Mouse (Mus musculus) neural tube, embryonic 12.5 days (tissue): ENCODE measurements around the gene Zfp108. TPM values are rescaled to one million over a fixed set of nuclear protein-coding genes. Genes with fewer than 3 reads are reported as not detected.

Source experiments
- ATAC-seq: fragments of 200-750 bp; cut with Nextera tagmentation; 2 replicates; pipeline ENCODE4 v1.8.0; 2017; ENCODE audit warnings: low read depth, mild to moderate bottlenecking, moderate TSS enrichment, moderate library complexity; ENCODE audit not compliant: low FRiP score
- H3K27ac ChIP-seq: fragments of 300-500 bp; sonication (generic); 2 replicates; pipeline ENCODE4 v1.5.1; 2016
- H3K27me3 ChIP-seq: fragments of 300-500 bp; sonication (generic); replicated peaks from 2 replicates; pipeline ENCODE4 v1.6.1; 2016; ENCODE audit warnings: mild to moderate bottlenecking
- H3K36me3 ChIP-seq: fragments of 300-500 bp; sonication (generic); 2 replicates; pipeline ENCODE4 v1.6.1; 2016; ENCODE audit warnings: mild to moderate bottlenecking
- H3K4me1 ChIP-seq: fragments of 300-500 bp; sonication (generic); 2 replicates; pipeline ENCODE4 v1.6.1; 2016
- H3K4me2 ChIP-seq: fragments of 300-500 bp; sonication (generic); replicated peaks from 2 replicates; pipeline ENCODE4 v1.6.1; 2016; ENCODE audit warnings: mild to moderate bottlenecking
- H3K4me3 ChIP-seq: fragments of 300-500 bp; sonication (generic); 2 replicates; pipeline ENCODE4 v1.5.1; 2016
- H3K9ac ChIP-seq: fragments of 300-500 bp; sonication (generic); 2 replicates; pipeline ENCODE4 v1.6.1; 2016; ENCODE audit warnings: mild to moderate bottlenecking
- H3K9me3 ChIP-seq: fragments of 300-500 bp; sonication (generic); 2 replicates; pipeline ENCODE4 v1.6.1; 2016; ENCODE audit warnings: mild to moderate bottlenecking
- WGBS: fragments of 180-500 bp; shearing (Covaris S2); methylation state at CpG from one replicate; pipeline ENCODE4 v1.1.7; 2016; 5-methylcytosine and 5-hydroxymethylcytosine counted together
- polyA plus RNA-seq: library from polyadenylated mRNA; unstranded; fragments of >200 nt; fragmentation: Nextera tagmentation; extraction: Ambion mirVana; gene quantifications from 2 replicates; pipeline ENCODE4 v1.2.1, GENCODE M21; 2016

Gene Zfp108
- polyA plus RNA-seq, 1 experiment from 2014 or later, result 3.7 TPM

DNA sequence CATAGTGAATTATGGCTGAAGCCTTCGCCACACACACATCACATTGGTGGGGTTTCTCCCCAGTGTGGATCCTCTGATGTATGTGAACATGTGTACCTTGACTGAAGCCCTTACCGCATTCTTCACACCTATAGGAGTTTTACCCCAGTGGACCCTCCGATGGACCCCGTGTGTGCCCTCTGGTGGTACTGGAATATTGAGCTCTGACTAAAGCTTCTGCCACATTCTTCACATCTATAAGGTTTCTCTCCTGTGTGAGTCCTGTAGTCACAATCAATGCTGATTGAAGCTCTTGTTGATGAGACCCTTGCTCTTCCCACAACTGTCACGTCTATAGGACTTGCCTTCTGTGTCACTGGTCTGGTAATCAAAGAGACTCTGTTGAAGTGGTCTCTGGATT, 33.1 kb downstream of the Zfp108 start:
- ATAC-seq, result no peak
- Histone ChIP-seq H3K9me3 (0 out of 2 replicates have a peak, but pooled peaks cover 3% of the 10 kb centered on the region), H3K4me2 (no peak overlapping the region), H3K4me3 (no peak overlapping the region), H3K4me1 (no peaks in the 10 kb centered on the region), H3K36me3 (peaks cover 60% of the 10 kb centered on the region), H3K27me3 (no peaks in the 10 kb centered on the region), H3K9ac (no peak overlapping the region), H3K27ac (no peak overlapping the region)
- WGBS, result 87% methylated on average over 5 of the region's 5 CpGs

DNA sequence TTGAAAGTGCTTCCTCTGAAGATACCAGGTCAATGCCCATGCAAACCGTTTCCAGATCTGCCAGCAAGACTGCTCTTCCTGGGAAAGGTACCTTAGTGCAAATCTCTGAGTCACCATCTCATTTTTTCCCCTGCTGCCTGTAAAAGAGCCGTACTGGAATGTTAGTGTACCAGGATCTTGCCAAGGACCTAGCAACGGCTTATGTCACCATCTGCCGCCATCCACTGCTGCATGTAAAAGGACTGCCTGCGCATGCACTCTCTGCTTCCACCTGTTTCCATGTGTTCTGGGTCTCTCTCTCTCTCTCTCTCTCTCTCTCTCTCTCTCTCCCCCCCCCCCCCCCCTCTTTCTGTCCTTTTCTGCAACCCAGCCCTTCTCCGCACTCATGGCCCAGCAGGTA, 33.9 kb downstream of the Zfp108 start:
- H3K4me3 ChIP-seq, result no peak overlapping the region
- 93% methylated on average over 6 of the region's 6 CpGs for WGBS
- peaks cover 68% of the 10 kb centered on the region for H3K36me3 ChIP-seq
- H3K4me1 ChIP-seq, result no peaks in the 10 kb centered on the region
- no peak overlapping the region for H3K27ac ChIP-seq
- no peak overlapping the region for H3K9ac ChIP-seq
- H3K4me2 ChIP-seq, result no peak overlapping the region
- no peaks in the 10 kb centered on the region for H3K27me3 ChIP-seq
- H3K9me3 ChIP-seq, result 0 out of 2 replicates have a peak, but pooled peaks cover 3% of the 10 kb centered on the region
- no peak for ATAC-seq

DNA sequence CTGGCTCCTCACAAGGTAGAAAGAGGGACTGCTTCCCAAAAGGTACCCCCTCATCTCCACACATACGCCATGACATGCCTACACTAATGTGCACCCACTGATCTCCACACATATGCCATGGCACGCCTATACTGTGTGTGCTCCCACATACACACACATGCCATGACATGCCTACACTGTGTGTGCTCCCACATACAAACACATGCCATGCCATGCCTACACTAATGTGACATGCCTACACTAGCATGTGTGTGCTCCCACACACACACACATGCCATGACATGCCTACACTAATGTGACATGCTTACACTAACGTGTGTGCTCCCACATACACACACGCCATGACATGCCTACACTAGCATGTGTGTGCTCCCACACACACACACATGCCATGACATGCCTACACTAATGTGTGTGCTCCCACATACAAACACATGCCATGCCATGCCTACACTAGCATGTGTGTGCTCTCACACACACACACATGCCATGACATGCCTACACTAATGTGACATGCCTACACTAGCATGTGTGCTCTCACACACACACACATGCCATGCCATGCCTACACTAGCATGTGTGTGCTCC, 35.6 kb downstream of the Zfp108 start:
- WGBS, result 92% methylated on average over 4 of the region's 4 CpGs
- no peak overlapping the region for H3K4me3 ChIP-seq
- H3K9ac ChIP-seq, result no peak overlapping the region
- no peaks in the 10 kb centered on the region for H3K4me1 ChIP-seq
- H3K27ac ChIP-seq, result no peak overlapping the region
- peaks cover 85% of the 10 kb centered on the region for H3K36me3 ChIP-seq
- H3K4me2 ChIP-seq, result no peak overlapping the region
- ATAC-seq, result no peak
- H3K27me3 ChIP-seq, result no peaks in the 10 kb centered on the region
- H3K9me3 ChIP-seq, result 0 out of 2 replicates have a peak, but pooled peaks cover 3% of the 10 kb centered on the region

DNA sequence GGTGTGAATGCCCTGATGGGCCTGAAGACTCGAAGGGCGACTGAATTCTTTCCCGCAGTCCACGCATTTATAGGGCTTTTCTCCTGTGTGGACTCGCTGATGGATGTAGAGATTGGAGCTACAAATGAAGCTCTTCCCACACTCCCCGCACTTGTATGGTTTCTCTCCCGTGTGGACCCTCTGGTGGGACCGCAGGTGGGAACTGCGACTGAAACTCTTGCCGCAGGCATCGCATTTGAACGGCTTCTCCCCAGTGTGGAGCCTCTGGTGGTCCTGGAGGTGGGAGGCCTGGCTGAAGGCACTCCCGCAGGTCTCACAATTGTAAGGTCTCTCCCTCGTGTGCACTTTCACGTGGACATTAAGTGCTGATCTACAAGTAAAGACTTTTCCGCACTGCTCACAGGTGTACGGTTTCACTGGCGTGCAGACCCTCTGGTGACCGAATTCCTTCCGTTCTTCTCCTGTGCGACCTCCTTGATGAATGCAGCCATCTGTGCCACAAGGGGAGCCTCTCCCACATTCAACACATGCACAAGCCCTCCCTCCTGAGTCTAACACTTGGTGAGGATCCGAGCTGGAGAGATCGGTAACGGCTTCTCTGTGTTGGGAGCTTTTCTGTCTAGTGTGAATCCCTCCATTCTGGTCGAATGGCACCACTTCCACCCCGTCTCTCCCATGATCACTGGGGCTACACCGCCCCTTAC, 36.9 kb downstream of the Zfp108 start:
- Histone ChIP-seq H3K9me3 (0 out of 2 replicates have a peak, but pooled peaks cover 3% of the 10 kb centered on the region), H3K27me3 (no peaks in the 10 kb centered on the region), H3K9ac (no peak overlapping the region), H3K27ac (no peak overlapping the region), H3K4me3 (no peak overlapping the region), H3K4me2 (no peak overlapping the region), H3K36me3 (peaks cover 97% of the 10 kb centered on the region), H3K4me1 (no peaks in the 10 kb centered on the region)
- no peak for ATAC-seq
- 93% methylated on average over 27 of the region's 27 CpGs for WGBS

DNA sequence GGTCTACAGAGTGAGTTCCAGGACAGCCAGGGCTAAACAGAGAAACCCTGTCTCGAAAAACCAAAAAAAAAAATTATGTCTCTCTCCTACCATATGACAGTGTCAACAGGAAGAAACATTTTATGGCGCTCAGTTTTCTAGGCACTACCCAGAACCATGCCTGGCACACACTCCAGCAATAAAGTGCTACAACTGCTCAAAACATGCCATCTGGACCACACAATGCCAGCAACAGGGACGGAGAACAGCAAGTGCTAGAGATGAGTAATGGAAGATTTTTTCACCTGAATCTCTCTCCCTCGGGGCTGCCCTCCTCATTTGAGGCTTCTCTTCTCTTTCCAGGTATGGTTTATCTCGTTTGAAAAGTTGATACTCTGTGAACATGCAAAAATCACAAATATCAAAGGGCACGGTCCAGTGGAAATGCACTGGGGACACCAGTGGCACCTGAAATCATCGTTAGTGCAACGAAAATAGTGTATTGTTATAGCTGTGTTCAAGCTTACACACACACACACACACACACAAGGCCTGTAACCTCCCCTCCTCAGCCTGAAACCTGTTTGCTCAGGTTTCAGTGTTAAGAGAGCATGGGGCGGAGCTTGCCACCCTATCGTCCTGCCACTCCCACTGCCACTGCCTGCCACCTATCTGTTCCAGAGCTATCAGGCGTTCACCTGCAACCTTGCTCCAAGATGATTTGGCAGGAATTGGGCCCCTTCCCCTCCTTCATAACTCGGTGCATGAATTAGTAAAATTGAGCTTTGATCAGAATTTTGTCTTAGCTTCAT, 38.7 kb downstream of the Zfp108 start:
- no peak for ATAC-seq
- Histone ChIP-seq H3K9ac (no peak overlapping the region), H3K4me1 (peaks cover 7% of the 10 kb centered on the region), H3K4me2 (no peak overlapping the region), H3K9me3 (no peaks in the 10 kb centered on the region), H3K27me3 (no peaks in the 10 kb centered on the region), H3K27ac (no peak overlapping the region), H3K36me3 (peaks cover 80% of the 10 kb centered on the region), H3K4me3 (no peak overlapping the region)
- WGBS, result 83% methylated on average over 12 of the region's 12 CpGs

DNA sequence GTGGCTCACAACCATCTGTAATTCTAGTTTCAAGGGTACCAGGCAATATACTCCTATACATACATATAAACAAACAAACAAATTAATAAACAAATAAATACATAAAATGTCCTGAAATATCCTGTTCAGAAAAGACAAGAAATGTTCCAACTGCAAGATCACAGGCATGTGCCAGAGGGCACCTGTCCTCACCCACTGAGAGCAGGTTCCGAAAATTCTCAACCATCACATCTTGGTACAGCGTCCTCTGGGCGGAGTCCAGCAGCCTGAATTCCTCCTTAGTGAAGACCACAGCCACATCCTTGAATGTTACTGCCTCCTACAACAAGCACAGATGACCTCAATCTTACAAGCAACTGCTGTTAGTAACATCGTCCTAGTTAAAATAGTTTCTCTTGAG, 40.2 kb downstream of the Zfp108 start:
- H3K9me3 ChIP-seq, result no peaks in the 10 kb centered on the region
- H3K4me3 ChIP-seq, result no peak overlapping the region
- WGBS, result 95% methylated on average over 4 of the region's 4 CpGs
- no peak overlapping the region for H3K27ac ChIP-seq
- no peak for ATAC-seq
- H3K4me1 ChIP-seq, result peaks cover 8% of the 10 kb centered on the region
- no peak overlapping the region for H3K4me2 ChIP-seq
- peaks cover 67% of the 10 kb centered on the region for H3K36me3 ChIP-seq
- H3K27me3 ChIP-seq, result no peaks in the 10 kb centered on the region
- no peak overlapping the region for H3K9ac ChIP-seq

DNA sequence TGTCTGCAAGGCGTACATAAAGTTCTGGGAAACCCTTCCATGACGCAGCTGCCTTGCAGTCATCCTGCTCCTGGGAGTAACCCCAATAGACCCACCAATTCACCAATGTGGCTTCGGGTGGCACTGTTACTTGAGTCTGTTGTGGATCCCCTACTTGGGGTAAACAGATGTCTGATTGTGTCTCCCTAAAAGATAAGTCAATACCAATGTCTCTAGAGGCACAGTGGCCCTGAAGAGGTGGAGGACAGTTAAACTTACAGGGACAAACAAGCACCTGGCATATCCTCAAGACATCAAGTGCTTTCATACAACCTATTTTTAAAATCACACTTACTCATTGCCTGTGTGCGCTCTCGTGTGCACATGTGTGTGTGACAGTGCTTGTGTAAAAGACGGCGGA, 40.8 kb downstream of the Zfp108 start:
- Histone ChIP-seq H3K27me3 (no peaks in the 10 kb centered on the region), H3K9ac (no peak overlapping the region), H3K4me3 (no peak overlapping the region), H3K9me3 (no peaks in the 10 kb centered on the region), H3K4me2 (no peak overlapping the region), H3K36me3 (peaks cover 61% of the 10 kb centered on the region), H3K4me1 (peaks cover 12% of the 10 kb centered on the region), H3K27ac (no peak overlapping the region)
- no peak for ATAC-seq
- WGBS, result 98% methylated on average over 7 of the region's 7 CpGs

DNA sequence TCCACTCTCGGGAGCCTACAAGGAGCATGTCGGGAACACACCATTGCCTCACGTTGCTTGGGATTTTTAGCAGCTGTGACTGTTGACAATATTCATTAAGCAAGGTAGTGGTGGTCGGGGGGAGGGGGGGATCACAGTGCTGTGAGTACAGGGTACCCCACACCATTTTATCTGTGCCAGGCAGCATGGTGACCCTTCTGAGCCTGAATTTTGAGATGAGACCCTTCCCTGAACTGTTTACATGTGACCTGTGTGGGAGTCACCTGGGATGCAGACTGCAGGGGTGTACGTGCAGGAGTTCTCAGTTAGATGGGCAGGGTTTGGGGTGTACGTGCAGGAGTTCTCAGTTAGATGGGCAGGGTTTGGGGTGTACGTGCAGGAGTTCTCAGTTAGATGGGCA, 41.8 kb downstream of the Zfp108 start:
- no peak overlapping the region for H3K9ac ChIP-seq
- ATAC-seq, result no peak
- no peak overlapping the region for H3K4me3 ChIP-seq
- H3K4me2 ChIP-seq, result no peak overlapping the region
- peaks cover 16% of the 10 kb centered on the region for H3K4me1 ChIP-seq
- H3K27me3 ChIP-seq, result no peaks in the 10 kb centered on the region
- WGBS, result 96% methylated on average over 7 of the region's 7 CpGs
- H3K27ac ChIP-seq, result no peak overlapping the region
- H3K9me3 ChIP-seq, result no peaks in the 10 kb centered on the region
- peaks cover 51% of the 10 kb centered on the region for H3K36me3 ChIP-seq

DNA sequence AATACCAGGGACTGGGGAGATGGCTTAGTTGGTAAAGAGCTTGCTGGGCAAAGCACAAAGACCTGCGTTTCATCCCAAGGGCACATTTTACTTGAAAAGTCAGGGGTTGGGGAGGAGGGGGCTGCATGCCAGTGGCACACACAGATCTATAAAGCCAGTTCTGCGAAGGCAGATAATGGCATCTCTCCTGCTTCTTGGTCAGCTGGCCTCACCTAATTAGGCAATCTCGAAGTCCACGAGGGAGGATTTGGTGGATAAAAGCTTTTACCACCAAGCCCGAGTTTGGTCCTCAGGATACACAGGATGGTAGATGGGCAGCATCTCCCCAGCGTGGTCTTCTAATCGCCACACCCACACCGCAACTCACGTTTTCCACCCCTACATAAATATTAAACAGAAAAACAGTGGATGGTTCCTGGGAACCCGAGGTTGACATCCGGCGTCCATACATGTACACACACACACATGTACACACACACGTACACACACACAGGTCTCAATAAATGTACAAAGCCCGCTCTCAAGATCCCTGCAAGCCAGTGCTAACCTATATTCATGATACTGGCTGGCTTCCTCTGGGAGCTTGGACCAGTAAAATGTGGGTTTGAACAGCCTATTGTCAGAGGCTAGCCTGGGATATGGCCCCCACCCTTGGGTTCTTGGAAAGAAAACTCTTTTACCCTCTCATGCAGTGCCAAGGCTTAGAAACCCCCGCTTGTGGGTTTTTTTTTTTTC, 42.9 kb downstream of the Zfp108 start:
- 91% methylated on average over 15 of the region's 15 CpGs for WGBS
- no peak for ATAC-seq

DNA sequence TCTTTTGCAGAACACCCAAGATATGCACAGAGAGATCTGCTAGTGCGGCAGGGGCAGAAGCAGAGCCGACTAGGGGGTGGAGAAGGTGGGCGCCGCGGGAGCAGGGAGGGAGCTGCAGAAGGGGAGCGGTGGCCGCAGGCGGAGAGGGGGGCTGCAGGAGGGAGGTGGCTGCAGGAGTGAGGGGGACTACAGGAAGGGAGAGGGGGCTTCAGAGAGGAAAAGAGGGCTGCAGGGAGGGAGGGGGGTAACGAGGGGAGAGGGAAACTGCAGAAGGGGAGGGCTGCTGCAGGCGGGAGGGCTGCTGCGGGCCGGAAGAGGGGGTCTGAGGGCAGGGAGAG, 44.0 kb downstream of the Zfp108 start:
- Histone ChIP-seq H3K9me3 (no peaks in the 10 kb centered on the region), H3K27ac (peak overlapping the region; percentile 80; the same call in 1 of the 2 replicates), H3K36me3 (peaks cover 47% of the 10 kb centered on the region), H3K9ac (peak overlapping the region; percentile 88), H3K4me2 (peak overlapping the region; percentile 73), H3K4me1 (peaks cover 16% of the 10 kb centered on the region), H3K27me3 (no peaks in the 10 kb centered on the region), H3K4me3 (peak overlapping the region; percentile 67)
- ATAC-seq, result peak; percentile 29
- WGBS, result under 1% methylated on average over 12 of the region's 12 CpGs

More for the DNA sequence above, 42.9 kb downstream of the Zfp108 start:
- Histone ChIP-seq H3K4me1 (peaks cover 16% of the 10 kb centered on the region), H3K27ac (no peak overlapping the region), H3K9ac (no peak overlapping the region; the same call in 1 of the 2 replicates), H3K36me3 (peaks cover 48% of the 10 kb centered on the region), H3K27me3 (no peaks in the 10 kb centered on the region), H3K9me3 (no peaks in the 10 kb centered on the region), H3K4me2 (peak overlapping the region; percentile 73), H3K4me3 (no peak overlapping the region)

DNA sequence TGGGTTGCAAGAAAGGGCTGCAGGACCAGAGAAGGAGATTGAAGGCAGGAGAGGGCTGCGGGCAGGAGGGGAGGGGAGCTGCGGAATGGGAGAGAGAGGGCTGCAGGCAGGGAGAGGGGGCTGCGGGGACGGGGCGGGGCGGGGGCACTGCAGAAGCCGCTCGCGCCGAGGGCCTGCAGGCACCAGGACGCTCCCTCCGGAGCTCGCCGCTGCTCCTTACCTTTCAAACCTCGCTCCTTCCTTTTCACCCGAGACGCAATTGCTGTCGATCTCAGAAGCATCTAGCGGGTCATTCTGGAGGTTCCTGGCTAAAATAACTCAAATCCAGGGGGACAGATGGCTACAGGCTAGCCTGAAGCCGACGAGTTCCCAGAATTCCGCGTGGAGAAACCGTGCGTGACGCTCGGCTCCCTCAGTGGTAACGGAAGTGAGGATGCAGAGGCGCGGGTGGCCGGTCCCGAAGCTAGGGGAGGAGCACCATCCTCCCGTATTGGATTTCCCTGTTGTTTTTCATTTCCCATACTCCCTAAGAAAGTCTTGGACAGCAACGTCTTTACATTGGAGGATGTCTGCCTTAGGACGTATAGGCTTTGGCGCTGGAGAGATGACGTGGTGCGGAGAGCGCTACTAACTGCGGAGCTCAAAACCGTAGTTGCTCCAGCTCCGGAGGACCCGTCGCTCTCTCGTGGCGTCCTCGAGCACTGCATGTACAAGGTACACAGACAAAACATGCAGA, 44.5 kb downstream of the Zfp108 start:
- no peaks in the 10 kb centered on the region for H3K9me3 ChIP-seq
- H3K9ac ChIP-seq, result peak overlapping the region; percentile 88
- H3K4me1 ChIP-seq, result peaks cover 16% of the 10 kb centered on the region
- ATAC-seq, result peak; percentile 91
- peak overlapping the region; percentile 67 for H3K4me3 ChIP-seq
- no peaks in the 10 kb centered on the region for H3K27me3 ChIP-seq
- peaks cover 42% of the 10 kb centered on the region for H3K36me3 ChIP-seq
- WGBS, result under 1% methylated on average over 45 of the region's 47 CpGs
- peak overlapping the region; percentile 80 for H3K27ac ChIP-seq
- H3K4me2 ChIP-seq, result peak overlapping the region; percentile 73
